Mouse (Mus musculus): ENCODE results near the gene Hacl1.

DNA sequence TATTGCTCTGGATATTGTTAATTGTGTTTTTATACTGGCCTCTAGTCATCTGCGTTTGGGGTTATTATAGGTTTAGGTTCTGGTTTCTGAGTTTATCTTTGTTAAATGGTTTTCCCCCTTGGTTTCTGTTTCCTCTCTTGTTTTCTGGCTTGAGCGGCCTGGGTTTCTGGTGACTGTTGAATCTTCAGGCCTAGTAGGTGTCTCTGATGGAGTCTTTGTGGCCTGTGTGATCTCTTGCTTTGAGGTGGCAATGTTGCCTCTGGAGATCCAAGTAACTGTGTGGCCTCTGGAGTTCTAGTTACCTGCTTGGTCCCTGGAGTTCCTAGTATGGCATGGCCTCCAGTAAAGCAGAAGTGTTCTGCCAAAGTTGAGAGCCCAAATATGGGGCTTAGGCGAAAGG lies 39.6 kb upstream of the Hacl1 start:
- TF ChIP-seq ZC3H11A (IDR thresholded peaks at IDR 0.05; ENCODE audit: borderline replicate concordance, low read depth, low read length) (no peak), MAFK (IDR thresholded peaks at IDR 0.05; ENCODE audit: insufficient read depth, low read depth, low read length) (no peak), CHD2 (IDR thresholded peaks at IDR 0.05; ENCODE audit: low read depth, low read length) (no peak)
